Mouse (Mus musculus) c-Kit-positive CD71-positive TER-119-positive erythroid progenitor cells, embryonic 14.5 days (primary cell): ENCODE results near the gene Ryr2.
"Not testable (repeated sequence)": the region's sequence is repeated elsewhere in the genome, so short reads cannot be mapped to it uniquely, and the experiment has no call there.

Source experiments
- DNase-seq: peaks from one replicate; pipeline ENCODE4 v3.0.0-alpha.2; 2013; ENCODE audit warnings: low spot score

The Ryr2 gene

DNA sequence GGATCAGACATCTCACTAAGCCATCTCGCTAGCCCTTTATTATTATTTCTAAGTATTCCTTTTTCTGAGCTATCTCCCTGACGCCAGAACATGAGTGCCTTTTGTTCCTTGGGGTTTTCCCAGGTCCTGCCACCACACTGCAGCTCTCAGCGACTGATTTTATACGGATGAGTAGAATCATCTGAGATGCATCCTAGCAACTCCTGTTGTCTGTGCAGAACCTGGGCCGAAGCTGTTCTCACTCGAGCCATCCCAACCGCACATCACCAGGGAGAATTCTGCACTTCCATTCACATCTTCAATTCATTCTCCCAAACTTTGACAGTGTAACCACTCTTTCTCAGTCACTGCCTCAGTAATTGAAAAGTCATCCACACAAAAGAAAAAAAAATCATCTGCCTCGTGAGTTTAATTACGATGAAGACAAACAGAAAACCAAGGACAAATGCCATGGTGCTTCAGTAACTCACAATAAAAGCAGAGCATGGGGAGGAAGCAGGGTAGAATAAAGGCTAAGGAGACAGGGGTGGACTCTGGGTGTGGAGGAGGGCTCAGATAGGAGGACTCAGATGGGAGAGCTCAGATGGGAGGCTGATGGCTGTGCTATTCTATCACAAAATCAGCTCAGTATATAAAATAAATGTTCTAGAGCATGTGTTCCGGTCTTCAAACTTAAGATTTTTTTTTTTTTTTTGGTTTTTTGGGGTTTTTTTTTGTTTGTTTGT lies 226.1 kb downstream of the Ryr2 start:
- no peak for DNase-seq

DNA sequence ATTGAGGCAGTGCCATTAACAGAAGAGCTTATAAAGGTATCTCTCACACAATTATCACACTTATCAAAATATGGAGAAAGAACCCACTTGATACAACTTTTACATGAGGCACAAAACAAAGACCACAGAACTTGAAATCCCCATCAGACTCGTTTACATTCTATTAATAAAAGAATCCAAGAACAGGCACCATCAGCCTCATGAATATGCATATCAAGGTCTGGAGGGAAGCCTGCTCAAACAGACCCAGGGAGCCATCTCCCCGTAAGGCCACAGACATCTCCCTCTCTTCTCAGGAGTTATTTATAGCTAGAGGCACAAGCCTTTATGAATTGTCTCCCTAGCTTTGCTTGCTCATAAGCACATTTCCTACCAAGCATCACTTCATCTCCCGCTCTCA lies 227.7 kb downstream of the Ryr2 start:
- no peak for DNase-seq

DNA sequence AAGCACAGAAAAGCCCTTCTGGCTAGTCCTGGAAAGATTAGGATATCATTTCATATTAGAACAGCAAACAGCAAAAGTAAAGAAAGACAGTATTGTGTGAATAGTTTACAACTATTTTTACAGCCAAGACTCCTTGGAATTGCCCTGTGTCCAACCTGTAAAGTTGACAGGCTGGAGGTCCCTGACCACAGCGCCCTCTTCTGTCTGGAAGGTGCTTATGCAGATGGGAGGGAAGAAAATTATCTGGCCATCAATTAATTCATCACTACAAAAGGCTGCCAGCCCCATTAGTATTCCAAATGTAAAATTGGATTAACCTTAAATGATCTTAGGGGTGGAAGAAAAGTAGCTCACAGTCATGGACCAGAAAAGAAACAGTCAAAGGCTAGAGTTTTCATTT lies 231.9 kb downstream of the Ryr2 start:
- DNase-seq: no peak

DNA sequence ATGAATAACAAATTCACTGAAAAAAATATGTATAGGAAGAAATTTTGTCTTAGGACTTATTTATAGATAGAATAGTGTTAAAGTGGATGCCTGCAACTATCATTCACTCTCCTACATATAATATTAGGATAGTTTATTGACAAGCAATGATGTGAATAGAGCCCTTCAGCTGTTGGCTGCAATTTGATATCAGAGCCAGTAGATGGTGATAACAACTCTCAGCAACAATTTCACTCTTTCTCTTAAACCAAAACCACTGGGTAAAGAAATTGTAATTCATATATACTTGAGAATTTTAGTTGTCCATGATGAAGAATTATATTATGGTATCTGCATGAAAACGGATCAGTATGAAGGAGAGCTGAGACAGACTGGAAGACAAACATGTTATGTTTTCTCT lies 236.8 kb downstream of the Ryr2 start:
- DNase-seq: no peak

- DNase-seq: no peak
Measured at GRCm38 (mm10) chr13:11869486-11869885, 237.3 kb downstream of the Ryr2 start.

DNA sequence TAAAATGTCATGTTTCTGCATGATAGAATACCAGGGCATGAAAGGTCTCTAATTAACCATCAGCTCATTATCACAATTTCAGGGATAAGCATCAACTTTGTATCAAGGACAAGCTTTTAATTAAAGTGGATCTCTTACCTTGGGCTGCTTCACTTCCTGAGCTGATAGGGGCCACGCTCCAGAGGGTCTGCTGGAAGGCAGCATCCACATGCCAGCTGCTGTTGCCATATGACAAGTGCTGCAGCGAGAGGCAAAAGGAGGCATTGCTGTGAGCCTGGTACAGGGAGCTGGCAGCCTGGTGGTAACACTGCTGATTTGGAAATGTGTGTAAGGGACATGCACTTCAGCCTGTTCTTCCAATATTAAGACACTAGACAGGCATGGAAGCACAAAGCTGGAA lies 237.8 kb downstream of the Ryr2 start:
- no peak for DNase-seq

GRCm38 (mm10) chr13:11868056-11868455 lies 238.7 kb downstream of the Ryr2 start:
- DNase-seq: no peak

DNA sequence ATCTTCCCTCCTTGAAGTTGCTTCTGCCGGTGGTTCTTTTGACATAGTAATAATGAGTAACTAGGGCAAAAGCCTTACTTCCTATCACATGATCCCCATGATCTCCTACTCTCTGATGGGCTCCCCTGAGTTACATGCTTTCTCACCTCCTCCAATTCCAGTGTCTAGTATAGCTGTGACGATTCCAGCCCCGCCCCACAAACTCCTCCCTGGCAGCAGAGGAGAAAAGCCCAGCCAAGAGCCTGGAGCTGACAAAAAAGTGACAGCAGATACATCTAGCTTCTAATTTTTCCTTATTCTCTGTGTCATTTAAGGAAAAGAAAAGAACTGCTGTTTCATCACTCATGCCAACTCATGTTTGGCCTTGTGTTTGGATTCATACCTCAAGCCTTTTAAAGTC lies 241.5 kb downstream of the Ryr2 start:
- DNase-seq: no peak

DNA sequence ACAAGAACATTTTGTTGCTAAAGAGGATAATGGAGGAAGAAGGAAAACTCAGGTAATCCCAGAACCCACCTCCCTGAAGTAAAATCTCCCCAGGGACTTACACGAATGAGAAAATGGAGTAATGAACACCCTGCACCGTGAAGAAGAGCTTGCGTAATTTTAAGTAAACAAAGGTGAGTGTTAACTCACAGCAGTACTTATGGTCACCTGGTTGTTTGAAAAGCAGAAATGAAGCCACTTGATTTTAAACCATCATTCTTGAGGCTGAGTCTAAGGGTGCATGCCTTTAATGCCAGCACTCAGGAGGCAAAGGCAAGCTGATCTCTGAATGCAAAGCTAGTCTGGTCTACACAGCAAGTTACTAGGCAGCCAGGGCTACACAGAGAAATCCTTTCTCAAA lies 255.1 kb downstream of the Ryr2 start:
- no peak for DNase-seq

- no peak for DNase-seq
Measured at GRCm38 (mm10) chr13:11843889-11844288, 262.9 kb downstream of the Ryr2 start.

DNA sequence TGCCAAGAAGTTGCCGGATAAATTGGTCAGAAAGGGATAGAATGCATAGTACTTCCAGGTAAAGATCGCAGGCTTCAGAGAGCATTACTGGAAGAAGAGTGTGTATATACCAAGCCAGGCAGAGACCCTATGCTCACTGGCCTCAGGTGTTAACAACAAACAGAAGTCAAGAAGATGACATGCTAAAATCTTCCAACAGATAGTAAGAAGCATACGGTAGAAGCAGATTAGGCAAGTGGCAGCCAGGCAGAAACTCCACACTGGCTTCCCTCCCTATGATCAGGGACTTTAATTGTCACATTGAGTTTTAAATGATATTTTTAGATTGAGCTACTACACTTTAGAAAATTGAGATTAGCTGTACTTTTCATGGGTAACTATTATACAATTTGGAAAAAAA lies 268.9 kb downstream of the Ryr2 start:
- no peak for DNase-seq

- DNase-seq: no peak
Measured at GRCm38 (mm10) chr13:11837152-11837551, 269.6 kb downstream of the Ryr2 start.

DNA sequence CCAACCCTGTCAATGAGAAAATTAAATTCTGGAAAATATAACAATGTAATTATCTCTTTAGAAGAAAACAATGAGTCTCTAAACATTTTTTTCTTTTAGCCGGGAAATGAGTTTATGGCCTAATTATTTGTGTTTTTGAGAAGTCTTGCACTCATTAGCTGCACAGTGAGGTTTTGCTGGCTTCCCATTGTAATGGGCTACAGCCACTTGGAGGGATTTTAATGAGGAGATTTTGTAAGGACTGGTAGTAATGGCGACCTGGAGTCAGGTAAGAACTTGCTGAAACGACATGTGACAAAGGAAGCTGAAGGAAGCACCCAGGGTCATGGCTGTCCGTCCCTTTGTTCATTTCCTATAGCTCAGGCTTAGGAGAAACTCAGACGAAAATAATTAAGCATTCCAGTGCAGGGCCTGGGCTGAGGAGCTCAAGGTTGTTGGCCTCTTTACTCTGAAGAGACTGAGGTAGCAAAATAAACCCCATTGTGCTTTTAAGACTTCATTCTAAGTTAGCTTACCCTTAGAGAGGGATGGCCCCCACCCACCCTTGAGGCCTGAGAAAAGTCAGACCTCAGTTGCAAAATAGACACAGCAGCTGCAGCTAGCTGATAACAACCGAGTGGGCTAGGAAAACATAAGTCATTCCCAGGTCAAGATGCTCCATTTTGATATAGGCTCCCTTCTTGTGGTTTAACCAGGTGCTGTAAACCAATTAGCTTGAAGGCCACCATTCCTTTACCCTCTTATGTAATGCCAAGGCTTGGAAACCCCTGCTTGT lies 270.3 kb downstream of the Ryr2 start:
- peak; percentile 69 for DNase-seq

DNA sequence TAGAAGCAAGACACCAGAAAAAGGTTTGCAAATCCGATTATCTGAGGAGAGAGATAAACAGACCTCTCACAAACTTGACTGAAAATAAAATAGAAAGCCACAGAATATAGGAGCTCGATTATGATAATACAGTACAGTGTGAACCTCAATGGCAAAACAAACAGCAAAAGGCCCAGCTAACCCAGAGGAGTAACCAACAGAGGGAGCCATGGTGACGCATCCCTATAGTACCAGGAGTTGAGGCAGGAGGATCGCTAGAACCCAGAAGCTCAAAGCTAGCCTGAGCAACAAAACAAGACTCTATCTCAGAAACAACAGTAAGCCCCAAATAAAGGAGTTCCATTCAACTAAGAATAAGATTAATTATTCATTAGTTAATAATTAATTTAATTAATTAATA lies 275.5 kb downstream of the Ryr2 start:
- no peak for DNase-seq

DNA sequence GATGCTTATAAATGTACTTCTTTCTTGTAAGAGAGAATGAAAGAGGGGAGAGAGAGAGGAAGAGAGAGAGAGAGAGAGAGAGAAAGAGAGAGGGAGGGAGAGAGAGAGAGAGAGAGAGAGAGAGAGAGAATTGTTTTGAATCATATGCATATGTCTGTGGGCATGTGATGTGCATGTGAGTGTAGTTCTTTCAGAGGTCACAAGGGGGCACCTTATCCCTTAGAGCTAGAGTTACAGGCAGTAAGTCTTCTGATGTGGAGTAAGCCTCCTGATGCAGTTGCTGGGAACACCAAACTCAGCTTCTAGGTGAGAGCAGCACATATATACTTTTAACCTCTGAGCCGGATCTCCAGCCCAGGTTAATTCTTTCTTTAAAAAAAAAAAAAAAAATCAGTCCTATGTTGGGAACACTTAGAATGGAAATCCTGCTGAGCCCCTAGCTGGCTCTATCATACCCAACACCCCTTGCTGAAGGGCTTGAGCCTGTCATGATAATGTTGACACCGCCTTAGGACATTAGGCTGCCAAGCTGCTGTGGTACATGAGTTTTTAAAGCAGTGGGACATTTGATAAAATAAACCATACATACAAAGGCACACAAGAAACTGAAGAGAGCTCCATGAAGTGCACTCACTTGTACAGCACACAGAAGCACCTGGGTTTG lies 281.1 kb downstream of the Ryr2 start:
- peak; percentile 27 for DNase-seq

GRCm38 (mm10) chr13:11818723-11819122 lies 288.0 kb downstream of the Ryr2 start:
- DNase-seq: no peak

DNA sequence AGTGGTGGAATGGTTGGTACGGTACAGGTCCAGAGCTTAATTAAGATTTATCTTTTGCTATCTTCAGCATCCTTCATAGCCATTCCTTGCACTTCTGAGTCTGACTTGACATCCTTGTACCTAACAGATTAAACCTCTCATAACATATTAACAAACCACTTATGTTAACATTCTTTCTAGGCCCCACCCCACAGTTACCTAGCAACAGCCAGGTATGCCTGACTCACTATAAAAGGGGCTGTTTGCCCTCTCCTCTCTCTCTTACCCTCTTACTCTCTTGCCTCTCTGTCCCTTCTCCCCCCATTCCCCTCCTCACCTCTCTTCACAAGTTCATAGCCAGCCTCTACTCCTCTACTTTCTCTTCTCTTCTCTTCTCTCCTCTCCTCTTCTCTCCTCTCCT lies 297.4 kb downstream of the Ryr2 start:
- DNase-seq: not testable (repeated sequence)

- DNase-seq: no peak
Measured at GRCm38 (mm10) chr13:11792536-11792935, 314.2 kb downstream of the Ryr2 start.

DNA sequence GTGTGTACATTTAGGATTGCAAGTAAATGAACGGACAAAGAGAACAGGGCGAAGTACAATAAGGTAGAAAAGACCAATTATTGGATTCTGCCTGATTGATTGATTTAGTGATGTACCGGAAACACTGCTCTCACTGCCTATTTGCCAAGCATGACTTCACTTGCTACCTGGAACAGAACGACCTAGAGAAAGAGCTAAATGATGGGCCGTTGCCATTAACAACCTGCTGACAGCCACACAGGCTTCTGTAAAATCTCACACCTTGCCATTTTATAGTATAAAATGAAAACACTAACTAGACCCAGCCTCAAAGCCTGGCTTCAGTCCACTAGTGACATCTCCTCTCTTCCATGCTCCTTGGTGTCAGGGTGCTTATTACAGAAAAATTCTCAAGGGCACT lies 316.2 kb downstream of the Ryr2 start:
- no peak for DNase-seq

DNA sequence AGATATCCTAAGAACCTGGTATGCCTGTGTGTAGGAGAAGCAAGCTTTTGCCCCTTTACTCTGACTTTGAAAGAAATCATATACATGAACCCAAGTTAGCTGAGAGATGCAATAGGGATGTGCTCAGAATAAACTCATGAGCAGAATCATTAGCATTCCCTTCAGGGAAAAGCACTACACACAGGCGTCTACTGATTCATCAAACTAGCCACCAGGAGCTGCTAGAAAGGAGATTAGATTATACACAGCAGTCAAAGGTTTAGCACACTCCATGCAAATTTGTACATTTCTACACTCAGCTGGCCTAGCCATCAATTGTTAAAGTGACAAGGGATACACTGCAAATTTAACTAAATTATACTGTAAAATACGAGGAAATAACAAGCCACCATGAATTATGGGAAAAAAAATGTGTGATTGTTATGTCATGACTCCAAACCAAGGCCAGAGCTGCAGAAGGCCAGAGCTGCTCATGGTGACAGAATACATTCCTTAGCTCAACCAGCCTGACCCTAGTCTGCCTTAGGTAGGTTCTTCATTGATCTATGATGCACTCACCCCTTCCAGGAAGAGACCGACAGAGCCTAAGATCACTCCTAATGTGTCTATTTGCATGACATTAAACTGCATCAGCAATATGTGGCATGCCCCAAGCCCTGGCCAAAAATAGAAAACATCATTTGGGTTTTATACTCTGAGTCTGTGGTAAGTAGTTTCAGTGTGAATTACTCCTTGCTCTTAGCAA lies 324.2 kb downstream of the Ryr2 start:
- no peak for DNase-seq

- DNase-seq: no peak
Measured at GRCm38 (mm10) chr13:11781065-11781464, 325.7 kb downstream of the Ryr2 start.

- DNase-seq: no peak
Measured at GRCm38 (mm10) chr13:11777726-11778125, 329.0 kb downstream of the Ryr2 start.
